Mouse (Mus musculus): ENCODE measurements around the gene Asb9. TPM values are rescaled to one million over a fixed set of nuclear protein-coding genes. Genes with fewer than 3 reads are reported as not detected.
A peak's percentile ranks its signal among the peaks of the same experiment; 100 is the strongest.

The Asb9 gene
- total RNA-seq (2021) = not detected
- long read RNA-seq, experiment 1 = 0 reads
- long read RNA-seq, experiment 2, partial matches to known transcripts = 4 of 6 reads
- long read RNA-seq, experiment 2, other reads (novel, unspliced or antisense) = 1 of 6 reads

- DNase-seq = no peak
These were observed at the start of gene Asb9 for GRCm38 (mm10) chrX:164505709-164506498. Gene Asb9 (plus strand): TSS chrX:164506327.

GRCm38 (mm10) chrX:164459205-164459878 is 46.8 kb upstream of the Asb9 start:
- DNase-seq = no peak

GRCm38 (mm10) chrX:164502258-164502657 is 3.9 kb upstream of the Asb9 start:
- no peak for DNase-seq

- no peak for DNase-seq
These were observed 941 bp downstream of the Asb9 start for GRCm38 (mm10) chrX:164507068-164507467.

GRCm38 (mm10) chrX:164508728-164509127 is 2.6 kb downstream of the Asb9 start:
- no peak for DNase-seq

- DNase-seq = no peak
These were observed 16.0 kb downstream of the Asb9 start for GRCm38 (mm10) chrX:164522138-164522537.

GRCm38 (mm10) chrX:164526566-164526965 is 20.4 kb downstream of the Asb9 start:
- DNase-seq = peak; percentile 12

GRCm38 (mm10) chrX:164541436-164542317 is 35.5 kb downstream of the Asb9 start:
- DNase-seq = peak; percentile 7

GRCm38 (mm10) chrX:164570195-164570594 is 64.1 kb downstream of the Asb9 start:
- DNase-seq = peak; percentile 1

GRCm38 (mm10) chrX:164576967-164577366 is 70.8 kb downstream of the Asb9 start:
- no peak for DNase-seq

Other genes with a start within 250 kb of the Asb9 start
- 1 to 10 TPM; 1.1 to 1.4 TPM for gene Bmx, start 248.1 kb upstream of the Asb9 start, total RNA-seq (2021)
- 1 to 10 TPM; 3.6 to 7.1 TPM for gene Pir, start 237.0 kb upstream of the Asb9 start, total RNA-seq (2021)
- gene Vegfd, start 132.9 kb upstream of the Asb9 start, total RNA-seq (2021) = 10 to 100 TPM; 22.4 to 28.7 TPM
- 1 to 10 TPM; 8.5 to 9.1 TPM for gene Piga, start 86.5 kb upstream of the Asb9 start, total RNA-seq (2021)
- 1 to 10 TPM in 1 of 2 experiments, under 1 TPM in 1; 0.33 to 1.9 TPM for gene Asb11, start 69.3 kb upstream of the Asb9 start, total RNA-seq (2021)